Mouse (Mus musculus) hindlimb bud, embryonic 11.5 days (tissue): ENCODE measurements at regions not wholly inside any gene's neighbourhood (a gene's known extent, or its start where the extent isn't known, plus 50 kb on each side); places are given as distances from the start of the nearest gene placed in this dataset.
"Not testable (repeated sequence)": the region's sequence is repeated elsewhere in the genome, so short reads cannot be mapped to it uniquely, and the experiment has no call there.

Source experiments
- DNase-seq: peaks from one replicate; pipeline ENCODE4 v3.0.0-alpha.2; 2012; ENCODE audit warnings: low read depth, low spot score; ENCODE audit errors: extremely low spot score

DNA sequence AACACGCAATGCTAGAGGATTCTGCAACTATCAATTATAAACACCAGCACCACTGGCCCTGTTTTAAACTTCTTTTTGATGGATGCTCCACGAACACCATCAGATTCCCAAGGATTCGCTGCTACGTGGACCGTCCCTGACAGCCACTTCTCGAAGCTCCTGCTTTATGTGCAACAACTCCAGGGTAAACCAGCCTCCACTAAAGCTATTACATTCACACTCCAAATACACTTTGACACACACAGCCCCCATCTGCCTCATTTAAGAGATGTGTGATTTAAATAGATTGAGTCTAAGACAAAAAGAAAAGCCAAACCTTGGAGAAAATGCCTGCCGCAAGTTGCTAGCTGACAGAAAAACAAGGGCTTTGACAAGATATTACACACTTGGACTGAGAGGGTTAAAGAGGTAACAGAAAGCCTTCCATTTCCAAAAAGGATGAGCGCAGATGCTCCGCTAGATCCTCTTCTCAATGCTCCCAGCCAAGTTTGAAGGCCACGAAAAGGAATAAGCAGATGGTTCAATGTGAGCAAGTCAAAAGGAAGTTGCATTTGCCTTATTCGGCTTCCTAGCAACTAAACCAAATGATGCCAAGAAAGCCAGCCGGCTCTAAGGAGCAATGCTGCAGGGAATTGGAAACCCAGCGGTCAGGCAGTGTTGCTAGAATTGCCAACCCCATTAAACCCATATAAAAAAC is 54.0 kb upstream of the Cnep1r1 start:
- no peak for DNase-seq

- not testable (repeated sequence) for DNase-seq
These were observed 59.5 kb upstream of the Cnep1r1 start for GRCm38 (mm10) chr8:88059107-88059506.

DNA sequence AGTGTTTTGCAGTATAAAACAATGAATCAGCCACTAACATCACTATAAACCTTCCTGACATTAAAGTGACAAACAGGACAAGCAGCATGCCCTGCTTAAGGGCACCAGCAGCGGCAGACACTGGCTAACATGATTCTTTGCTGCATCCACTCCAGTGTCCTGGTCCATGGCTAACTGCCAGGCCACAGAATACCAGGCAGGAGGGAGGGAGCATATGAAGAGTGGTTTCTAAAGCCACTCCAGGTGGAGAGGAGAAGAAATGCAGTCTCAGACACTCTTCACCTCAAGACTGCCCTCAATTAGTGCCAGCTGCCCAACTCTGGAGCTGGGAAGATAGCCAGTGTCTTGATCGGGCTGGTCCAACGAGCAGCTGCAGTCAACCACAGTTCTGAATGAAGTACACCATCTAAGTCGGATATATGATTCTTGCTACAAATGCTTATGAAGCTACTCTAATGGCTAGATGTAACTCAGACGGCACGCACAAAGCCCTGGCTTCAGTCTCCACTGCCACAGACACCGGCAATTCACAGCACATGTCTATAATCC is 60.8 kb upstream of the Cnep1r1 start:
- DNase-seq = no peak

GRCm38 (mm10) chr8:88050651-88051050 is 67.9 kb upstream of the Cnep1r1 start:
- no peak for DNase-seq

DNA sequence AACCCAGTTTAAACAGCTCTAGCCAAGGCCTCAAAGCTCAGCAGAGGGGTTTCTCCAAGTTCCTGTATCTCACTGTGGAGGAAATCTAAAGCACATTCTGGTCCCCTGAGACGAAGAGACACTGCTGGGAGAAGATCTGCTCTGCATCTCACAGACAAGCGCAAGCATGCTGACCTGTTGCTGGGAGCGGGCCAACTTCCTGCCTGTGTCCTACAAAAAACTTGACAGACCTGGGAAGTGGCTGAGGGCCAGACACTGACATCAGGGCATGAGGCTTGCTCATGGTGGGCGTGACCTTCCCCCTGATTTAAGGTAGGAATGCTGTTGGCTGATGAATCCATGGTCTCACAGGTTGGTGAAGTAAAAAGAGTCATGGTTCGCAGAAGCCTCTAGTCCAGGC is 69.5 kb upstream of the Cnep1r1 start:
- DNase-seq = no peak

GRCm38 (mm10) chr8:88045995-88046394 is 72.6 kb upstream of the Cnep1r1 start:
- no peak for DNase-seq

- DNase-seq = no peak
These were observed 79.3 kb upstream of the Cnep1r1 start for GRCm38 (mm10) chr8:88039286-88039685.

DNA sequence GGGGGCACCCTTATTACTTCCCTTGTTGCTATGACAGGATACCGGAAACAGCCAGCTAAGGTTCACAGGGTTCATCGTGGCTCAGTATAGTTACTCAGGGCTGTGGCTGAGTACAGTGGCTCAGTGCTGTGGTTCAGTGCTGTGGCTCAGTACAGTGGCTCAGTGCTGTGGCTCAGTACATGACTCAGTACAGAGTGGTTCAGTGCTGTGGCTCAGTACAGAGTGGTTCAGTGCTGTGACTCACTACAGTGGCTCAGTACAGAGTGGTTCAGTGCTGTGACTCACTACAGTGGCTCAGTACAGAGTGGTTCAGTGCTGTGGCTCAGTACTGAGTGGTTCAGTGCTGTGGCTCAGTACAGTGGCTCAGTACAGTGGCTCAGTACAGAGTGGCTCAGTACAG is 78.6 kb upstream of the Zfp423 start:
- no peak for DNase-seq

GRCm38 (mm10) chr8:88033054-88033453 is 73.7 kb upstream of the Zfp423 start:
- no peak for DNase-seq

GRCm38 (mm10) chr8:88024496-88024895 is 65.1 kb upstream of the Zfp423 start:
- no peak for DNase-seq

- DNase-seq = peak; percentile 47
These were observed 64.0 kb upstream of the Zfp423 start for GRCm38 (mm10) chr8:88023423-88023822.

- DNase-seq = no peak
These were observed 63.5 kb upstream of the Zfp423 start for GRCm38 (mm10) chr8:88022776-88023385.

GRCm38 (mm10) chr8:88019243-88020115 is 60.1 kb upstream of the Zfp423 start:
- no peak for DNase-seq

DNA sequence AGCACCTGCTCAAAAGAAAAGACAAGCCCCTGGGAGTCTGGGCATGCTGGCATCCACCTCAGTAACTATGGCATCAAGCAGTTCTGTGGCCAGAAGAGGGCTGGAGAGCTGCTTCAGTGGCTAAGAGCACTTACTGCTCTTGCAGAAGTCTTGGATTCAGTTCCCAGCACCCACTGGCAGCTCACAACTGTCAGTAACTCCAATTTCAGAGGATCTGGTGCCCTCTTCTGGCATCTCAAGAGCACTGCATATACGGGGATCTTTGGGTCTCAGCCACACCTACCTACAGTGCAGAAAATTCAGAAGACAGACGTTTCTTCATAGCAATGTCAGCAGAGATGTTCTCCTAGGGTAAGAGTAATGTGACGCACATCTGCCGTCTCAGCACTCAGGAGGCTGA is 59.1 kb upstream of the Zfp423 start:
- DNase-seq = no peak

DNA sequence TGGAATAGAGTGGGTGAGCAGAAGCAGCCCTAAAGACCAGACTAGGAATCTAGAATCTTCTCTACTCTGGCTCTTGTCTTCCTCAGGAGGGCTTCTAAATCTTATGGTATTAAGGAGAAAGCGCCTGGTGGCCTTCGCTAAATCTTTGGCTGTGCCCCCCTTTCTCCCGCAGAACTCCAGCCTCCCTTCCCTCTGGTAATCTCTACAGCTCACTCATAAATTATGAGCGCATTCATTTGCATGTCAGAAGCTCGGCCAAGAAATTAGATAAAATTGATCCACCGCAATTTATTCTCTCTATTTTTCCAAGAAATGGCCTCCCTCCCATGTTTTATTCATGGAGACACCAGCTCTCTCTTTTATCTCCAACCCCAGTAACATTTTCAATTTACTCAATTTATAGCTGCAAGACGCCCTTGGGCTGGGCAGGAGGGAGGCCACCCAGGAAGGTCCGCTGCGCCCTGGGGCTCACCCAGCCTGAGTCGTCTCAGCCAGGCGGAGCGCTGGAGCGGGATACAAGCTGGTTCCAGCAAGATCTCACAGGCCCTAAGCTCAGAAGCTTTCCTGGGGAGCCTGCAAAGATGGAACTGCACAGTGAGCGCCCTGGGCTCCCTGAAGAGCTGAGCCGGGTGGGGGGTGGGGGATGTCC is 52.9 kb upstream of the Zfp423 start:
- no peak for DNase-seq

DNA sequence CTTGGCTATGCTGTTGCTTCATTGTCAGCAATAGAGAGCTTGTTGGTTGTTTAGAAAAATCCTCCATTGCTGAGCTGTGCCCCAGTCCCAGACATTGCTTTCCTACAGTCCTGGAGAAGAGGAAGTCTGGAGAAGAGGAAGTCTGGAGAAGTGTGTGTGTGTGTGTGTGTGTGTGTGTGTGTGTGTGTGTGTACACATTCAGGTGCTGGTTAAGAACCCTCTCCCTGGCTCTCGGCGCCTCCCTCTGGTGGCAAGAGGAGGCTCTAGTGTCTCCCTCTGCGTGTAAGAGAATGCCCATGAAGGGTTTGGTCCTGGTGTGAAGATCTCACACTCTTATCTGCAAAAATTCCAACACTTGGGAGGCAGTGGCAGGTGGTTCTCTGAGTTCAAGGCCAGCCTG is 51.2 kb upstream of the Zfp423 start:
- no peak for DNase-seq

DNA sequence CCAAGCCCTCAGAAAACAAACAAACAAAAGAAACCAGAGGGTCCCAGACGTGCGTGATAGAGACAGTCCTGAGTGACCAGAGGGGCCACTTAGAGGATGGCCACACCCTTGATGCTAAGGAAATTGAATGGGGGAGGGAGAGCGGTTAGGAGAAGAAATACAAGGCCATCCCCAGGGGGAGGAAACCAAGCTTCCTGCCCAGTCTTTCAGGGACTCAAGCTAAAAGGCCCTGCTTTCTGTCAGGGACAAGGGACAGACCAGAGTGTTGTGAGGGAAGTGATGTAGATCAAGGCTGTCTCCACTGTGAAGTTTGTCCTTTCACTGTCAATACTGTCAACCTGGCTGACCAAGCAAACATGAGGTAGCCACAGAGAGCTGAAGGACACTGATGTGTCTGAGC is 50.5 kb upstream of the Zfp423 start:
- no peak for DNase-seq
